Mouse (Mus musculus) neural tube, embryonic 13.5 days (tissue): Measurements from ENCODE around the gene Btbd35f28. TPM values are rescaled to one million over a fixed set of nuclear protein-coding genes. Genes with fewer than 3 reads are reported as not detected.
"Not testable (repeated sequence)": the region's sequence is repeated elsewhere in the genome, so short reads cannot be mapped to it uniquely, and the experiment has no call there.

ENCODE experiments used
- ATAC-seq: fragments of 200-750 bp; cut with Nextera tagmentation; 2 replicates; pipeline ENCODE4 v1.8.0; 2017; ENCODE audit warnings: low read depth, mild to moderate bottlenecking, moderate TSS enrichment, moderate library complexity
- H3K27ac ChIP-seq: fragments of 300-500 bp; sonication (generic); replicated peaks from 2 replicates; pipeline ENCODE4 v1.5.1; 2015; ENCODE audit warnings: moderate library complexity, mild to moderate bottlenecking, inconsistent platforms
- H3K27me3 ChIP-seq: fragments of 300-500 bp; sonication (generic); 2 replicates; pipeline ENCODE4 v1.6.1; 2015; ENCODE audit warnings: mild to moderate bottlenecking, inconsistent platforms
- H3K36me3 ChIP-seq: fragments of 300-500 bp; sonication (generic); 2 replicates; pipeline ENCODE4 v1.6.1; 2015; ENCODE audit warnings: mild to moderate bottlenecking, inconsistent platforms
- H3K4me1 ChIP-seq: fragments of 300-500 bp; sonication (generic); replicated peaks from 2 replicates; pipeline ENCODE4 v1.6.1; 2015; ENCODE audit warnings: inconsistent platforms
- H3K4me2 ChIP-seq: fragments of 300-500 bp; sonication (generic); 2 replicates; pipeline ENCODE4 v1.6.1; 2015; ENCODE audit warnings: inconsistent platforms, mild to moderate bottlenecking, moderate library complexity
- H3K4me3 ChIP-seq: fragments of 300-500 bp; sonication (generic); 2 replicates; pipeline ENCODE4 v1.5.1; 2015; ENCODE audit warnings: mild to moderate bottlenecking, inconsistent platforms
- H3K9ac ChIP-seq: fragments of 300-500 bp; sonication (generic); 2 replicates; pipeline ENCODE4 v1.6.1; 2015; ENCODE audit warnings: moderate library complexity, mild to moderate bottlenecking, inconsistent platforms
- H3K9me3 ChIP-seq: fragments of 300-500 bp; sonication (generic); 2 replicates; pipeline ENCODE4 v1.6.1; 2016; ENCODE audit warnings: inconsistent platforms
- WGBS: fragments of 180-500 bp; shearing (Covaris S2); methylation state at CpG from one replicate; pipeline ENCODE4 v1.1.7; 2015; 5-methylcytosine and 5-hydroxymethylcytosine counted together
- polyA plus RNA-seq: library from polyadenylated mRNA; unstranded; fragments of >200 nt; fragmentation: Nextera tagmentation; extraction: Ambion mirVana; gene quantifications from 2 replicates; pipeline ENCODE4 v1.2.1, GENCODE M21; 2015

Gene Btbd35f28
- not detected in 2 replicates for polyA plus RNA-seq

- not testable (repeated sequence) for H3K9me3 ChIP-seq, H3K4me3 ChIP-seq, H3K4me1 ChIP-seq, H3K9ac ChIP-seq, H3K27ac ChIP-seq, H3K36me3 ChIP-seq, H3K27me3 ChIP-seq, ATAC-seq, H3K4me2 ChIP-seq
- no CpG with 5 or more reads among the region's 2 CpGs for WGBS
These were observed at the start of gene Btbd35f28 for GRCm38 (mm10) chrX:4196276-4196675. Gene Btbd35f28 (plus strand): TSS chrX:4196576.

Other genes starting within 250 kb of the Btbd35f28 start
- not detected in 2 replicates for gene Btbd35f16, start 239.6 kb upstream of the Btbd35f28 start, polyA plus RNA-seq
- gene Btbd35f3, start 158.9 kb upstream of the Btbd35f28 start, polyA plus RNA-seq = not detected in 2 replicates
- not detected in 2 replicates for gene Btbd35f20, start 94.7 kb downstream of the Btbd35f28 start, polyA plus RNA-seq
- not detected in 2 replicates for gene Btbd35f17, start 174.1 kb downstream of the Btbd35f28 start, polyA plus RNA-seq